Mouse (Mus musculus) midbrain, embryonic 12.5 days (tissue): ENCODE results near the gene Zfp638. TPM values are rescaled to one million over a fixed set of nuclear protein-coding genes. Genes with fewer than 3 reads are reported as not detected.
A peak's percentile ranks its signal among the peaks of the same experiment; 100 is the strongest.

Source experiments
- ATAC-seq: fragments of 200-750 bp; cut with Nextera tagmentation; 2 replicates; pipeline ENCODE4 v1.8.0; 2017; ENCODE audit warnings: low read depth, moderate TSS enrichment, moderate library complexity; ENCODE audit not compliant: low FRiP score
- H3K27ac ChIP-seq: fragments of 300-500 bp; sonication (generic); replicated peaks from 2 replicates; pipeline ENCODE4 v1.5.1; 2016; ENCODE audit warnings: mild to moderate bottlenecking
- H3K27me3 ChIP-seq: fragments of 300-500 bp; sonication (generic); 2 replicates; pipeline ENCODE4 v1.6.1; 2016; ENCODE audit warnings: mild to moderate bottlenecking
- H3K36me3 ChIP-seq: fragments of 300-500 bp; sonication (generic); 2 replicates; pipeline ENCODE4 v1.6.1; 2016
- H3K4me1 ChIP-seq: fragments of 300-500 bp; sonication (generic); 2 replicates; pipeline ENCODE4 v1.6.1; 2016
- H3K4me2 ChIP-seq: fragments of 300-500 bp; sonication (generic); replicated peaks from 2 replicates; pipeline ENCODE4 v1.6.1; 2016; ENCODE audit warnings: mild to moderate bottlenecking, moderate library complexity
- H3K4me3 ChIP-seq: fragments of 300-500 bp; sonication (generic); 2 replicates; pipeline ENCODE4 v1.5.1; 2016; ENCODE audit warnings: mild to moderate bottlenecking
- H3K9ac ChIP-seq: fragments of 300-500 bp; sonication (generic); replicated peaks from 2 replicates; pipeline ENCODE4 v1.6.1; 2016; ENCODE audit warnings: mild to moderate bottlenecking, moderate library complexity
- H3K9me3 ChIP-seq: fragments of 300-500 bp; sonication (generic); 2 replicates; pipeline ENCODE4 v1.6.1; 2016; ENCODE audit warnings: mild to moderate bottlenecking
- WGBS: fragments of 180-500 bp; shearing (Covaris S2); methylation state at CpG from one replicate; pipeline ENCODE4 v1.1.7; 2016; 5-methylcytosine and 5-hydroxymethylcytosine counted together
- polyA plus RNA-seq: library from polyadenylated mRNA; unstranded; fragments of >200 nt; fragmentation: Nextera tagmentation; extraction: Ambion mirVana; gene quantifications from 2 replicates; pipeline ENCODE4 v1.2.1, GENCODE M21; 2016

Gene Zfp638
- polyA plus RNA-seq, 1 experiment from 2014 or later: 102 TPM

- Histone ChIP-seq H3K4me2 (no peak overlapping the region), H3K9ac (no peak overlapping the region), H3K36me3 (no peaks in the 10 kb centered on the region), H3K4me1 (no peaks in the 10 kb centered on the region), H3K27me3 (no peaks in the 10 kb centered on the region), H3K27ac (no peak overlapping the region), H3K9me3 (no peaks in the 10 kb centered on the region), H3K4me3 (no peak overlapping the region)
- WGBS: 84% methylated on average over 2 of the region's 2 CpGs
- no peak for ATAC-seq
Measured at GRCm38 (mm10) chr6:83891687-83892086, 24.8 kb downstream of the Zfp638 start.

GRCm38 (mm10) chr6:83893086-83893485 is 26.2 kb downstream of the Zfp638 start:
- H3K4me1 ChIP-seq: no peaks in the 10 kb centered on the region
- no peaks in the 10 kb centered on the region for H3K27me3 ChIP-seq
- H3K9ac ChIP-seq: no peak overlapping the region
- no peaks in the 10 kb centered on the region for H3K36me3 ChIP-seq
- 83% methylated on average over 1 of the region's 1 CpGs for WGBS
- no peak for ATAC-seq
- H3K27ac ChIP-seq: no peak overlapping the region
- H3K4me3 ChIP-seq: no peak overlapping the region
- no peaks in the 10 kb centered on the region for H3K9me3 ChIP-seq
- no peak overlapping the region for H3K4me2 ChIP-seq

GRCm38 (mm10) chr6:83893584-83893983 is 26.7 kb downstream of the Zfp638 start:
- Histone ChIP-seq H3K4me2 (no peak overlapping the region), H3K27ac (no peak overlapping the region), H3K4me1 (no peaks in the 10 kb centered on the region), H3K4me3 (no peak overlapping the region), H3K36me3 (no peaks in the 10 kb centered on the region), H3K9me3 (no peaks in the 10 kb centered on the region), H3K9ac (no peak overlapping the region), H3K27me3 (no peaks in the 10 kb centered on the region)
- no peak for ATAC-seq
- 97% methylated on average over 1 of the region's 1 CpGs for WGBS

GRCm38 (mm10) chr6:83899142-83899541 is 32.2 kb downstream of the Zfp638 start:
- Histone ChIP-seq H3K9me3 (no peaks in the 10 kb centered on the region), H3K36me3 (no peaks in the 10 kb centered on the region), H3K4me3 (no peak overlapping the region), H3K27me3 (no peaks in the 10 kb centered on the region), H3K4me1 (no peaks in the 10 kb centered on the region), H3K9ac (no peak overlapping the region), H3K27ac (no peak overlapping the region), H3K4me2 (no peak overlapping the region)
- ATAC-seq: no peak
- WGBS: 65% methylated on average over 4 of the region's 4 CpGs

- no peaks in the 10 kb centered on the region for H3K27me3 ChIP-seq
- no peak overlapping the region for H3K4me3 ChIP-seq
- no peak overlapping the region for H3K9ac ChIP-seq
- H3K9me3 ChIP-seq: no peaks in the 10 kb centered on the region
- no peaks in the 10 kb centered on the region for H3K4me1 ChIP-seq
- H3K4me2 ChIP-seq: no peak overlapping the region
- ATAC-seq: no peak
- no peak overlapping the region for H3K27ac ChIP-seq
- no peaks in the 10 kb centered on the region for H3K36me3 ChIP-seq
- WGBS: 78% methylated on average over 1 of the region's 1 CpGs
Measured at GRCm38 (mm10) chr6:83905276-83905675, 38.4 kb downstream of the Zfp638 start.

GRCm38 (mm10) chr6:83906659-83907058 is 39.8 kb downstream of the Zfp638 start:
- H3K9me3 ChIP-seq: no peaks in the 10 kb centered on the region
- no peak overlapping the region for H3K4me2 ChIP-seq
- H3K27me3 ChIP-seq: no peaks in the 10 kb centered on the region
- H3K36me3 ChIP-seq: no peaks in the 10 kb centered on the region
- no peaks in the 10 kb centered on the region for H3K4me1 ChIP-seq
- no peak for ATAC-seq
- H3K27ac ChIP-seq: no peak overlapping the region
- H3K4me3 ChIP-seq: no peak overlapping the region
- no peak overlapping the region for H3K9ac ChIP-seq

- ATAC-seq: no peak
- no peaks in the 10 kb centered on the region for H3K36me3 ChIP-seq
- no peak overlapping the region for H3K4me3 ChIP-seq
- no peak overlapping the region for H3K4me2 ChIP-seq
- no peaks in the 10 kb centered on the region for H3K4me1 ChIP-seq
- no peaks in the 10 kb centered on the region for H3K27me3 ChIP-seq
- H3K9me3 ChIP-seq: no peaks in the 10 kb centered on the region
- no peak overlapping the region for H3K27ac ChIP-seq
- no peak overlapping the region for H3K9ac ChIP-seq
- WGBS: 5% methylated on average over 4 of the region's 4 CpGs
Measured at GRCm38 (mm10) chr6:83908386-83908785, 41.5 kb downstream of the Zfp638 start.

- ATAC-seq: peak; percentile 29
Measured at GRCm38 (mm10) chr6:83913710-83914109, 46.8 kb downstream of the Zfp638 start.

GRCm38 (mm10) chr6:83914183-83914719 is 47.3 kb downstream of the Zfp638 start:
- Histone ChIP-seq H3K4me1 (no peaks in the 10 kb centered on the region), H3K4me2 (peak overlapping the region; percentile 62), H3K4me3 (peak overlapping the region; percentile 80), H3K36me3 (no peaks in the 10 kb centered on the region), H3K9ac (peak overlapping the region; percentile 98), H3K27me3 (no peaks in the 10 kb centered on the region), H3K9me3 (no peaks in the 10 kb centered on the region), H3K27ac (peak overlapping the region; percentile 97)
- WGBS: under 1% methylated on average over 50 of the region's 50 CpGs
- ATAC-seq: peak; percentile 96

More at GRCm38 (mm10) chr6:83913710-83914109, 46.8 kb downstream of the Zfp638 start:
- Histone ChIP-seq H3K9me3 (no peaks in the 10 kb centered on the region), H3K9ac (no peak overlapping the region), H3K4me1 (no peaks in the 10 kb centered on the region), H3K27me3 (no peaks in the 10 kb centered on the region), H3K27ac (no peak overlapping the region), H3K4me3 (peak overlapping the region; percentile 80), H3K4me2 (peak overlapping the region; percentile 62; the same call in 1 of the 2 replicates), H3K36me3 (no peaks in the 10 kb centered on the region)
- WGBS: 42% methylated on average over 4 of the region's 4 CpGs

- no peaks in the 10 kb centered on the region for H3K9me3 ChIP-seq
Measured at GRCm38 (mm10) chr6:83914720-83915271, 47.9 kb downstream of the Zfp638 start.

GRCm38 (mm10) chr6:83927418-83927817 is 60.5 kb downstream of the Zfp638 start:
- no peak for ATAC-seq
- 0 out of 2 replicates have a peak, but pooled peaks cover 3% of the 10 kb centered on the region for H3K4me1 ChIP-seq
- H3K4me2 ChIP-seq: no peak overlapping the region
- WGBS: 93% methylated on average over 1 of the region's 1 CpGs
- H3K4me3 ChIP-seq: no peak overlapping the region
- H3K27ac ChIP-seq: no peak overlapping the region
- H3K36me3 ChIP-seq: peaks cover 21% of the 10 kb centered on the region
- H3K9me3 ChIP-seq: no peaks in the 10 kb centered on the region
- no peaks in the 10 kb centered on the region for H3K27me3 ChIP-seq
- H3K9ac ChIP-seq: no peak overlapping the region

More at GRCm38 (mm10) chr6:83914720-83915271, 47.9 kb downstream of the Zfp638 start:
- WGBS: under 1% methylated on average over 40 of the region's 40 CpGs
- Histone ChIP-seq H3K27ac (peak overlapping the region; percentile 97), H3K27me3 (no peaks in the 10 kb centered on the region), H3K4me3 (peak overlapping the region; percentile 80), H3K36me3 (no peaks in the 10 kb centered on the region), H3K4me2 (peak overlapping the region; percentile 62), H3K4me1 (no peaks in the 10 kb centered on the region), H3K9ac (peak overlapping the region; percentile 98)
- ATAC-seq: peak; percentile 64

GRCm38 (mm10) chr6:83928225-83928624 is 61.3 kb downstream of the Zfp638 start:
- Histone ChIP-seq H3K9me3 (no peaks in the 10 kb centered on the region), H3K27me3 (no peaks in the 10 kb centered on the region), H3K27ac (no peak overlapping the region), H3K4me3 (no peak overlapping the region), H3K36me3 (peaks cover 16% of the 10 kb centered on the region), H3K4me1 (0 out of 2 replicates have a peak, but pooled peaks cover 3% of the 10 kb centered on the region), H3K4me2 (no peak overlapping the region), H3K9ac (no peak overlapping the region)
- WGBS: 79% methylated on average over 2 of the region's 2 CpGs
- ATAC-seq: no peak

- 94% methylated on average over 2 of the region's 2 CpGs for WGBS
- Histone ChIP-seq H3K4me1 (no peaks in the 10 kb centered on the region), H3K4me3 (no peak overlapping the region), H3K9me3 (no peaks in the 10 kb centered on the region), H3K9ac (no peak overlapping the region), H3K27me3 (no peaks in the 10 kb centered on the region), H3K27ac (no peak overlapping the region), H3K4me2 (no peak overlapping the region), H3K36me3 (peaks cover 42% of the 10 kb centered on the region)
- no peak for ATAC-seq
Measured at GRCm38 (mm10) chr6:83939492-83939891, 72.6 kb downstream of the Zfp638 start.
